ENCODE assay signal across 12 mouse cellular contexts in the genomic region with DNA sequence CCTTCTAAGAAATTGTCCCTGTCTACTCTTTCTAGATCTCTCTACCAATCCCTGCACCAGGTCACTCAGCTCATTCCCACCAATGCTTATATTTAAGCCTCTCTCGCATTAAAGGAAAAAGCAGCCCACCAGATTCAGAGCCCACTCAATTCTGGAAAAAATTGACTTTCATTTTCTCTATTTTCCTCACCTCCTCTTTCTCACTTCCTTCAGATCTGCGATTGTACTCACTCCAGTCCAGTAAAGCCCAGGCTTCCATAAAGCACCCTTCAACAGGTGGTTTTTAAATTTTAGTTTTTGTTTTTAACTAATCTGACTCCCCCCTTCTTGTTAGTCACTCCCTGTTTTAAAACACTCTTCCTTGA.
"Had no signal": no experiment of that assay in that cellular context is flagged by ENCODE, and none has a peak within 500 bp of the region (broad histone marks: within the 10 kb centered on the region; RNA-seq: fewer than 3 reads in every experiment).

No protein-coding gene starts in this region.

- H3K27me3 ChIP-seq: limb, embryonic 13.5 days; liver, embryonic 13.5 days; midbrain, embryonic 13.5 days had no signal

- H3K27ac ChIP-seq: limb, embryonic 10.5 days; limb, embryonic 13.5 days; liver, embryonic 13.5 days; macrophage; midbrain, embryonic 10.5 days; midbrain, embryonic 13.5 days had no signal

- H3K9me3 ChIP-seq: limb, embryonic 10.5 days; limb, embryonic 13.5 days; liver, embryonic 13.5 days; midbrain, embryonic 10.5 days; midbrain, embryonic 13.5 days had no signal

- H3K4me3 ChIP-seq: limb, embryonic 10.5 days; limb, embryonic 13.5 days; liver, embryonic 13.5 days; midbrain, embryonic 10.5 days; midbrain, embryonic 13.5 days had no signal

- DNase-seq: liver; liver, embryonic 13.5 days; lung, embryonic 14.5 days; thymus, adult 2 months; thymus, postnatal 25 days had no signal

- ATAC-seq: inflammation-experienced regulatory T-cells, adult 6 months; midbrain, embryonic 13.5 days; midbrain, embryonic 16.5 days had no signal

- H3K9ac ChIP-seq: limb, embryonic 13.5 days; liver, embryonic 13.5 days; lung, embryonic 14.5 days; midbrain, embryonic 13.5 days had no signal

- H3K4me2 ChIP-seq: limb, embryonic 13.5 days; liver, embryonic 13.5 days; lung, embryonic 14.5 days; midbrain, embryonic 13.5 days had no signal

- H3K36me3 ChIP-seq: limb, embryonic 10.5 days; limb, embryonic 13.5 days; liver, embryonic 13.5 days; midbrain, embryonic 10.5 days; midbrain, embryonic 13.5 days had no signal

- H3K4me1 ChIP-seq: limb, embryonic 10.5 days; limb, embryonic 13.5 days; liver, embryonic 13.5 days; midbrain, embryonic 10.5 days; midbrain, embryonic 13.5 days had no signal
